Mouse (Mus musculus): ENCODE data around the gene Ipo4.

DNA sequence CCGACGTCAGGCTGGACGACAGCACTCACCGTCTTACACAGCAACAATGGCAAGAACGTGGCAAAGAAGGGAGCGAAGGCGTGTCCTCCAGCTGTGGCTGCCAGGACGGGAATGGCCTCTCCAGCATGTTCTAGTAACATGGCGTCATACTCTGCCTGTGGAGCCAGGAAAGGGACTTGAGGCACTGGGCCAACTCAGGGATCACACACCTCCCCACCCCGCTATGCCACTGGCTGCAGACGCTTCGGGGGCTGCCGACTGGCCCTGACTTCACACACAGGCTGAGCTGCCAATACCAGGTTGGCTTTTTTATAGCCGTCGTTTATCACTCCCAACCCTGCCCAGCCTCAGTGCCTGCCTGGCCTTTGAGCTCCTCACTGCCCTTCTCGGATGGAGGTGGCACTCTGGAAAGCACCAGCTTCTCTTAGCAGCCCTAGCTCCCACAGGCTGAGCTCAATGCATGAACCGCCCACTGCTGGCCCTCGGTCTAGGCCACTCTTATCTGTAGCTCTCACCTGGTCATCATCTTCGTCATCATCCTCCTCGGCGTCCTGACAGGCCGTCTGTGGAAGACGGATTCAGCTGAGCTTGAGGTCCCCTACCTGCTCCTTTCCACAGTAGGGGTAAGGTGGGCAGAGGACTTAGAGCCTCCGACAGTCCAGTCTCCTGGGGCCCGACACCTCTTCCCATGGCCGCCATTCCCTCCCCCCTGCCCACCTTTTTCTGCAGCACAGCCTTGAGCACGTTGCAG is 7.5 kb downstream of the Ipo4 start:
- TF ChIP-seq CTCF (IDR thresholded peaks at IDR 0.05; ENCODE audit: borderline replicate concordance, extremely low read depth, insufficient read depth, insufficient read length), result no peak
- TF ChIP-seq POLR2A (IDR thresholded peaks at IDR 0.05; ENCODE audit: borderline replicate concordance, extremely low read depth, insufficient read depth, insufficient read length, poor library complexity, severe bottlenecking), result no peak
